Mouse (Mus musculus): ENCODE data around the gene Trim30a. TPM values are rescaled to one million over a fixed set of nuclear protein-coding genes. Genes with fewer than 3 reads are reported as not detected.
"Not testable (repeated sequence)": the region's sequence is repeated elsewhere in the genome, so short reads cannot be mapped to it uniquely, and the experiment has no call there.

The Trim30a gene
- 0.26 and 0.56 TPM in 2 replicates for polyA plus RNA-seq (2016; fragmentation: Nextera tagmentation; extraction: Ambion mirVana)

GRCm38 (mm10) chr7:104465065-104465744, at the start of gene Trim30a:
Gene Trim30a (minus strand): TSS chr7:104465193.
- WGBS: 79% methylated on average over 3 of the region's 3 CpGs
- no peaks in the 10 kb centered on the region for H3K36me3 ChIP-seq
- H3K4me1 ChIP-seq (replicated peaks): no peaks in the 10 kb centered on the region
- no peak within 1 kb of the TSS for H3K4me3 ChIP-seq
- no peak within 1 kb of the TSS for H3K27ac ChIP-seq
- H3K9me3 ChIP-seq: no peaks in the 10 kb centered on the region
- no peaks in the 10 kb centered on the region for H3K27me3 ChIP-seq (ENCODE audit: insufficient read depth, poor library complexity, severe bottlenecking)
- DNase-seq (ENCODE audit: low spot score): no peak

- not testable (repeated sequence) for H3K27me3 ChIP-seq (ENCODE audit: insufficient read depth, poor library complexity, severe bottlenecking); H3K27ac ChIP-seq; H3K36me3 ChIP-seq; H3K4me3 ChIP-seq; DNase-seq (ENCODE audit: low spot score); H3K9me3 ChIP-seq; H3K4me1 ChIP-seq (replicated peaks)
Measured at GRCm38 (mm10) chr7:104507421-104508065, 42.5 kb upstream of the Trim30a start, which contains the start of gene Trim30d. Gene Trim30d (minus strand): TSS chr7:104507849.

- Histone ChIP-seq H3K27ac (peak overlapping the region; percentile 81), H3K27me3 (ENCODE audit: insufficient read depth, poor library complexity, severe bottlenecking) (no peaks in the 10 kb centered on the region), H3K9me3 (no peaks in the 10 kb centered on the region), H3K36me3 (no peaks in the 10 kb centered on the region), H3K4me1 (replicated peaks) (no peaks in the 10 kb centered on the region), H3K4me3 (peak overlapping the region; percentile 60)
- peak; percentile 57 for DNase-seq (ENCODE audit: low spot score)
- 3% methylated on average over 59 of the region's 59 CpGs for WGBS
Measured at GRCm38 (mm10) chr7:104501589-104502371, 36.8 kb upstream of the Trim30a start.

GRCm38 (mm10) chr7:104501186-104501585, 36.2 kb upstream of the Trim30a start:
- not testable (repeated sequence) for H3K36me3 ChIP-seq; DNase-seq (ENCODE audit: low spot score)
- WGBS: 76% methylated on average over 6 of the region's 6 CpGs

GRCm38 (mm10) chr7:104499464-104499863, 34.5 kb upstream of the Trim30a start:
- not testable (repeated sequence) for H3K4me3 ChIP-seq; H3K4me1 ChIP-seq (replicated peaks); DNase-seq (ENCODE audit: low spot score); H3K9me3 ChIP-seq; H3K27ac ChIP-seq; H3K36me3 ChIP-seq; H3K27me3 ChIP-seq (ENCODE audit: insufficient read depth, poor library complexity, severe bottlenecking)
- WGBS: 69% methylated on average over 7 of the region's 8 CpGs

More at GRCm38 (mm10) chr7:104501186-104501585, 36.2 kb upstream of the Trim30a start:
- H3K4me3 ChIP-seq; H3K4me1 ChIP-seq (replicated peaks); H3K9me3 ChIP-seq; H3K27ac ChIP-seq; H3K27me3 ChIP-seq (ENCODE audit: insufficient read depth, poor library complexity, severe bottlenecking): not testable (repeated sequence)

GRCm38 (mm10) chr7:104445961-104446645, 18.9 kb downstream of the Trim30a start:
- Histone ChIP-seq H3K36me3 (no peaks in the 10 kb centered on the region), H3K4me3 (no peak overlapping the region), H3K4me1 (replicated peaks) (no peaks in the 10 kb centered on the region), H3K9me3 (no peaks in the 10 kb centered on the region), H3K27ac (no peak overlapping the region), H3K27me3 (ENCODE audit: insufficient read depth, poor library complexity, severe bottlenecking) (no peaks in the 10 kb centered on the region)
- no peak for DNase-seq (ENCODE audit: low spot score)
- WGBS: 71% methylated on average over 2 of the region's 2 CpGs

GRCm38 (mm10) chr7:104404460-104404950, 60.5 kb downstream of the Trim30a start:
- 97% methylated on average over 3 of the region's 3 CpGs for WGBS

GRCm38 (mm10) chr7:104401140-104401539, 63.9 kb downstream of the Trim30a start:
- no peaks in the 10 kb centered on the region for H3K4me1 ChIP-seq (replicated peaks)
- H3K27me3 ChIP-seq (ENCODE audit: insufficient read depth, poor library complexity, severe bottlenecking): no peaks in the 10 kb centered on the region
- no peaks in the 10 kb centered on the region for H3K36me3 ChIP-seq
- no peak overlapping the region for H3K4me3 ChIP-seq
- no peak overlapping the region for H3K27ac ChIP-seq
- DNase-seq (ENCODE audit: low spot score): no peak
- H3K9me3 ChIP-seq: no peaks in the 10 kb centered on the region

More at GRCm38 (mm10) chr7:104404460-104404950, 60.5 kb downstream of the Trim30a start:
- Histone ChIP-seq H3K36me3 (no peaks in the 10 kb centered on the region), H3K27ac (no peak overlapping the region), H3K9me3 (no peaks in the 10 kb centered on the region), H3K4me1 (replicated peaks) (no peaks in the 10 kb centered on the region), H3K27me3 (ENCODE audit: insufficient read depth, poor library complexity, severe bottlenecking) (no peaks in the 10 kb centered on the region), H3K4me3 (no peak overlapping the region)
- no peak for DNase-seq (ENCODE audit: low spot score)

GRCm38 (mm10) chr7:104400698-104401097, 64.3 kb downstream of the Trim30a start, which contains the start of gene Trim30c:
Gene Trim30c (minus strand): TSS chr7:104400837.
- Histone ChIP-seq H3K36me3 (no peaks in the 10 kb centered on the region), H3K9me3 (no peaks in the 10 kb centered on the region), H3K27ac (no peak within 1 kb of the TSS), H3K4me3 (no peak within 1 kb of the TSS), H3K27me3 (ENCODE audit: insufficient read depth, poor library complexity, severe bottlenecking) (no peaks in the 10 kb centered on the region), H3K4me1 (replicated peaks) (no peaks in the 10 kb centered on the region)
- DNase-seq (ENCODE audit: low spot score): no peak
- 80% methylated on average over 1 of the region's 1 CpGs for WGBS

GRCm38 (mm10) chr7:104398492-104398891, 66.5 kb downstream of the Trim30a start:
- no peak for DNase-seq (ENCODE audit: low spot score)
- no peaks in the 10 kb centered on the region for H3K4me1 ChIP-seq (replicated peaks)
- H3K9me3 ChIP-seq: no peaks in the 10 kb centered on the region
- no peak overlapping the region for H3K27ac ChIP-seq
- H3K36me3 ChIP-seq: no peaks in the 10 kb centered on the region
- no peaks in the 10 kb centered on the region for H3K27me3 ChIP-seq (ENCODE audit: insufficient read depth, poor library complexity, severe bottlenecking)
- WGBS: 79% methylated on average over 1 of the region's 1 CpGs
- H3K4me3 ChIP-seq: no peak overlapping the region

GRCm38 (mm10) chr7:104369736-104370414, 95.1 kb downstream of the Trim30a start, which contains the start of gene Trim30b:
Gene Trim30b (minus strand): TSS chr7:104369884.
- no peaks in the 10 kb centered on the region for H3K9me3 ChIP-seq
- no peaks in the 10 kb centered on the region for H3K4me1 ChIP-seq (replicated peaks)
- no peaks in the 10 kb centered on the region for H3K27me3 ChIP-seq (ENCODE audit: insufficient read depth, poor library complexity, severe bottlenecking)
- no peak within 1 kb of the TSS for H3K4me3 ChIP-seq
- no peak for DNase-seq (ENCODE audit: low spot score)
- 61% methylated on average over 1 of the region's 1 CpGs for WGBS
- no peaks in the 10 kb centered on the region for H3K36me3 ChIP-seq
- no peak within 1 kb of the TSS for H3K27ac ChIP-seq

GRCm38 (mm10) chr7:104366339-104366738, 98.7 kb downstream of the Trim30a start:
- H3K36me3 ChIP-seq: no peaks in the 10 kb centered on the region
- H3K27me3 ChIP-seq (ENCODE audit: insufficient read depth, poor library complexity, severe bottlenecking): no peaks in the 10 kb centered on the region
- no peak for DNase-seq (ENCODE audit: low spot score)
- H3K27ac ChIP-seq: no peak overlapping the region
- H3K4me1 ChIP-seq (replicated peaks): no peaks in the 10 kb centered on the region
- no peak overlapping the region for H3K4me3 ChIP-seq
- H3K9me3 ChIP-seq: no peaks in the 10 kb centered on the region
